Mouse (Mus musculus) thymus, adult 2 months (tissue): ENCODE measurements around the gene Lrp3.

Source experiments
- CTCF ChIP-seq: fragments of 200-500 bp; IDR thresholded peaks from 2 replicates; pipeline ENCODE4 v1.5.1; 2012; ENCODE audit warnings: mild to moderate bottlenecking, control low read depth, low read length, moderate library complexity, borderline replicate concordance; ENCODE audit not compliant: control insufficient read depth, poor library complexity, insufficient read depth; ENCODE audit errors: extremely low read depth
- POLR2A ChIP-seq: fragments of 200-500 bp; IDR thresholded peaks from 2 replicates; pipeline ENCODE4 v1.6.1; 2012; ENCODE audit warnings: mild to moderate bottlenecking, low read length, control low read depth, moderate library complexity; ENCODE audit not compliant: control insufficient read depth, poor library complexity, insufficient read depth; ENCODE audit errors: extremely low read depth

GRCm38 (mm10) chr7:35197022-35197421 is 18.3 kb downstream of the Lrp3 start:
- TF ChIP-seq CTCF (no peak), POLR2A (no peak)
